Mouse (Mus musculus): ENCODE measurements around the gene Rnf43. TPM values are rescaled to one million over a fixed set of nuclear protein-coding genes. Genes with fewer than 3 reads are reported as not detected.
A peak's percentile ranks its signal among the peaks of the same experiment; 100 is the strongest.

The Rnf43 gene
- polyA plus RNA-seq, 1 experiment from 2014 or later = 5.5 TPM

GRCm38 (mm10) chr11:87659216-87659615 lies 3.3 kb upstream of the Rnf43 start:
- no peak overlapping the region for H3K4me3 ChIP-seq
- no peak overlapping the region for H3K4me2 ChIP-seq (replicated peaks)
- 76% methylated on average over 7 of the region's 7 CpGs for WGBS
- ATAC-seq (ENCODE audit: insufficient number of reproducible peaks, insufficient read depth, low FRiP score, low TSS enrichment) = no peak
- peaks cover 4% of the 10 kb centered on the region; the same call in 1 of the 2 replicates for H3K27me3 ChIP-seq
- H3K36me3 ChIP-seq = no peaks in the 10 kb centered on the region
- no peak overlapping the region for H3K9ac ChIP-seq
- no peak overlapping the region for H3K27ac ChIP-seq
- no peaks in the 10 kb centered on the region for H3K4me1 ChIP-seq
- no peaks in the 10 kb centered on the region for H3K9me3 ChIP-seq

- H3K4me2 ChIP-seq (replicated peaks) = peak overlapping the region; percentile 62
- H3K9ac ChIP-seq = peak overlapping the region; percentile 25; the same call in 1 of the 2 replicates
- no peaks in the 10 kb centered on the region for H3K36me3 ChIP-seq
- H3K27ac ChIP-seq = no peak overlapping the region
- no peaks in the 10 kb centered on the region for H3K4me1 ChIP-seq
- WGBS = 13% methylated on average over 14 of the region's 14 CpGs
- H3K27me3 ChIP-seq = peaks cover 9% of the 10 kb centered on the region
- no peak for ATAC-seq (ENCODE audit: insufficient number of reproducible peaks, insufficient read depth, low FRiP score, low TSS enrichment)
- H3K4me3 ChIP-seq = peak overlapping the region; percentile 38
- H3K9me3 ChIP-seq = no peaks in the 10 kb centered on the region
These were observed 300 bp downstream of the Rnf43 start for GRCm38 (mm10) chr11:87662822-87663221.

- Histone ChIP-seq H3K9ac (no peak overlapping the region), H3K4me1 (no peaks in the 10 kb centered on the region), H3K4me3 (peak overlapping the region; percentile 15), H3K9me3 (no peaks in the 10 kb centered on the region), H3K36me3 (no peaks in the 10 kb centered on the region), H3K27ac (no peak overlapping the region), H3K27me3 (peaks cover 9% of the 10 kb centered on the region), H3K4me2 (replicated peaks) (peak overlapping the region; percentile 62; the same call in 1 of the 2 replicates)
- ATAC-seq (ENCODE audit: insufficient number of reproducible peaks, insufficient read depth, low FRiP score, low TSS enrichment) = no peak
- 67% methylated on average over 6 of the region's 6 CpGs for WGBS
These were observed 1.4 kb downstream of the Rnf43 start for GRCm38 (mm10) chr11:87663948-87664347.

GRCm38 (mm10) chr11:87664521-87664920 lies 2.0 kb downstream of the Rnf43 start:
- Histone ChIP-seq H3K36me3 (no peaks in the 10 kb centered on the region), H3K27me3 (peaks cover 9% of the 10 kb centered on the region), H3K4me3 (peak overlapping the region; percentile 15), H3K4me2 (replicated peaks) (peak overlapping the region; percentile 30), H3K9me3 (no peaks in the 10 kb centered on the region), H3K27ac (no peak overlapping the region), H3K9ac (no peak overlapping the region), H3K4me1 (no peaks in the 10 kb centered on the region)
- no peak for ATAC-seq (ENCODE audit: insufficient number of reproducible peaks, insufficient read depth, low FRiP score, low TSS enrichment)
- 74% methylated on average over 12 of the region's 12 CpGs for WGBS

- H3K36me3 ChIP-seq = no peaks in the 10 kb centered on the region
- no peak for ATAC-seq (ENCODE audit: insufficient number of reproducible peaks, insufficient read depth, low FRiP score, low TSS enrichment)
- H3K9ac ChIP-seq = no peak overlapping the region
- H3K9me3 ChIP-seq = no peaks in the 10 kb centered on the region
- H3K4me1 ChIP-seq = no peaks in the 10 kb centered on the region
- no peak overlapping the region for H3K4me2 ChIP-seq (replicated peaks)
- WGBS = 68% methylated on average over 6 of the region's 6 CpGs
- H3K4me3 ChIP-seq = no peak overlapping the region
- H3K27ac ChIP-seq = no peak overlapping the region
- peaks cover 9% of the 10 kb centered on the region for H3K27me3 ChIP-seq
These were observed 2.7 kb downstream of the Rnf43 start for GRCm38 (mm10) chr11:87665224-87665623.

- H3K4me2 ChIP-seq (replicated peaks) = peak overlapping the region; percentile 22; the same call in 1 of the 2 replicates
- no peak overlapping the region for H3K4me3 ChIP-seq
- ATAC-seq (ENCODE audit: insufficient number of reproducible peaks, insufficient read depth, low FRiP score, low TSS enrichment) = no peak
- no peaks in the 10 kb centered on the region for H3K9me3 ChIP-seq
- 76% methylated on average over 2 of the region's 2 CpGs for WGBS
- no peaks in the 10 kb centered on the region for H3K36me3 ChIP-seq
- H3K9ac ChIP-seq = no peak overlapping the region
- H3K4me1 ChIP-seq = no peaks in the 10 kb centered on the region
- peaks cover 9% of the 10 kb centered on the region for H3K27me3 ChIP-seq
- no peak overlapping the region for H3K27ac ChIP-seq
These were observed 3.1 kb downstream of the Rnf43 start for GRCm38 (mm10) chr11:87665658-87666057.

- no peaks in the 10 kb centered on the region for H3K9me3 ChIP-seq
- H3K36me3 ChIP-seq = no peaks in the 10 kb centered on the region
- H3K4me1 ChIP-seq = no peaks in the 10 kb centered on the region
- peak overlapping the region; percentile 22; the same call in 1 of the 2 replicates for H3K4me2 ChIP-seq (replicated peaks)
- H3K4me3 ChIP-seq = 0 out of 2 replicates have a peak overlapping the region, but pooled peaks have one; percentile 12
- 75% methylated on average over 12 of the region's 12 CpGs for WGBS
- no peak overlapping the region for H3K27ac ChIP-seq
- H3K27me3 ChIP-seq = peaks cover 9% of the 10 kb centered on the region
- no peak overlapping the region for H3K9ac ChIP-seq
- ATAC-seq (ENCODE audit: insufficient number of reproducible peaks, insufficient read depth, low FRiP score, low TSS enrichment) = no peak
These were observed 3.9 kb downstream of the Rnf43 start for GRCm38 (mm10) chr11:87666256-87667035.

- H3K4me2 ChIP-seq (replicated peaks) = no peak overlapping the region
- H3K4me3 ChIP-seq = no peak overlapping the region
- WGBS = 69% methylated on average over 4 of the region's 4 CpGs
- no peak overlapping the region for H3K9ac ChIP-seq
- H3K27me3 ChIP-seq = peaks cover 9% of the 10 kb centered on the region
- no peaks in the 10 kb centered on the region for H3K4me1 ChIP-seq
- no peaks in the 10 kb centered on the region for H3K9me3 ChIP-seq
- ATAC-seq (ENCODE audit: insufficient number of reproducible peaks, insufficient read depth, low FRiP score, low TSS enrichment) = no peak
- no peaks in the 10 kb centered on the region for H3K36me3 ChIP-seq
- H3K27ac ChIP-seq = no peak overlapping the region
These were observed 4.9 kb downstream of the Rnf43 start for GRCm38 (mm10) chr11:87667107-87668090.

- Histone ChIP-seq H3K9me3 (no peaks in the 10 kb centered on the region), H3K4me2 (replicated peaks) (no peak overlapping the region), H3K27ac (no peak overlapping the region), H3K4me3 (no peak overlapping the region), H3K27me3 (no peaks in the 10 kb centered on the region), H3K9ac (no peak overlapping the region), H3K4me1 (no peaks in the 10 kb centered on the region), H3K36me3 (no peaks in the 10 kb centered on the region)
- ATAC-seq (ENCODE audit: insufficient number of reproducible peaks, insufficient read depth, low FRiP score, low TSS enrichment) = no peak
- WGBS = 91% methylated on average over 1 of the region's 1 CpGs
These were observed 10.8 kb downstream of the Rnf43 start for GRCm38 (mm10) chr11:87673282-87673681.

GRCm38 (mm10) chr11:87675606-87676005 lies 13.1 kb downstream of the Rnf43 start:
- Histone ChIP-seq H3K4me2 (replicated peaks) (no peak overlapping the region), H3K27ac (no peak overlapping the region), H3K36me3 (no peaks in the 10 kb centered on the region), H3K27me3 (no peaks in the 10 kb centered on the region), H3K9ac (no peak overlapping the region), H3K9me3 (no peaks in the 10 kb centered on the region), H3K4me3 (no peak overlapping the region), H3K4me1 (no peaks in the 10 kb centered on the region)
- no peak for ATAC-seq (ENCODE audit: insufficient number of reproducible peaks, insufficient read depth, low FRiP score, low TSS enrichment)
- 84% methylated on average over 6 of the region's 6 CpGs for WGBS

GRCm38 (mm10) chr11:87677756-87678155 lies 15.2 kb downstream of the Rnf43 start:
- Histone ChIP-seq H3K36me3 (no peaks in the 10 kb centered on the region), H3K4me3 (no peak overlapping the region), H3K9me3 (no peaks in the 10 kb centered on the region), H3K4me2 (replicated peaks) (no peak overlapping the region), H3K27me3 (no peaks in the 10 kb centered on the region), H3K9ac (no peak overlapping the region), H3K27ac (no peak overlapping the region), H3K4me1 (peaks cover under 1% of the 10 kb centered on the region; the same call in 1 of the 2 replicates)
- WGBS = 41% methylated on average over 5 of the region's 5 CpGs
- no peak for ATAC-seq (ENCODE audit: insufficient number of reproducible peaks, insufficient read depth, low FRiP score, low TSS enrichment)
